Mouse (Mus musculus) cerebral cortex, adult 2 months (tissue): ENCODE results near the gene Cd40.

ENCODE experiments used
- WGBS: fragments of 180-500 bp; shearing (Covaris S2); methylation state at CpG from one replicate; pipeline ENCODE4 v1.1.7; 2018; 5-methylcytosine and 5-hydroxymethylcytosine counted together

Cd40 gene

DNA sequence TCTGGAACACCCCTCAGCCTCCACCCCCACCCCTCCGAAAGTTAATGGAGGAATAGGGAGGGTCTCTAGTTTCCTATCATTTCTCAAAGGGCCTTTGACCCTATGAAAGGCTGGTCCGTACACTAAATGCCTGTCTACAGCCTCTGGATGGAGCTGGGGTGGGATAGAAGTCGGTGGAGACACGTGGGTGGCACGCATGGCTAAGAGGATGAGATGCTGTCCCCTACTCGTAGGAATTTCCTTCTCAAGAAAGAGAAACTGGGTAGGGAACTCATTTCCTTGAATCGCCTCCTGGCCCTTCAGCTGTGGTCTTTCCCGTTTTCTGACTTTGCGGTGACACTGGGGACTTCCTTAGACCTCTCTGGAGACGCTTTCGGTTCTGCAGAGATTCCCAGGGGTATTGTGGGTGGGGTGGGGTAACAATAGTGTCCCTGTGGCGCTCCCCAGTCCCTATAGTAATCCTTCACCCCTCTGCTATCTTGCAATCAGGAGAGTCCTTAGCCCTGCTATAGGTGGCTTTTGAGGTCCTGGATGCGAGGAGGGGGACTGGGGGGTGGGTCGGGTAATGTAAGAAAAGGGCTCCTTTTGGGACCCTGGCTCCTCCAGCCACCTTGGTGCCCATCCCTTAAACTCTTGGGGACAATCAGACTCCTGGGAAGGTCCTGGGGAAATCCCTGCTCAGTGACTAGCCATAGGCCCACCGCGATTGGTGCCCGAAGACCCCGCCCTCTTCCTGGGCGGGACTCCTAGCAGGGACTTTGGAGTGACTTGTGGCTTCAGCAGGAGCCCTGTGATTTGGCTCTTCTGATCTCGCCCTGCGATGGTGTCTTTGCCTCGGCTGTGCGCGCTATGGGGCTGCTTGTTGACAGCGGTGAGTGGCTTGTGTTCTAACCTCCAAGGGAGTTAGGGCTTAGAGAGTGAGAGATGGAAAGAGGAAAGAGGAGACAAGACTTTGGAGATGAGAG lies at the start of gene Cd40:
TSS of gene Cd40 (plus strand) at position 740 of the 965 bp plus-strand sequence.
- 26% methylated on average over 25 of the region's 25 CpGs for WGBS

DNA sequence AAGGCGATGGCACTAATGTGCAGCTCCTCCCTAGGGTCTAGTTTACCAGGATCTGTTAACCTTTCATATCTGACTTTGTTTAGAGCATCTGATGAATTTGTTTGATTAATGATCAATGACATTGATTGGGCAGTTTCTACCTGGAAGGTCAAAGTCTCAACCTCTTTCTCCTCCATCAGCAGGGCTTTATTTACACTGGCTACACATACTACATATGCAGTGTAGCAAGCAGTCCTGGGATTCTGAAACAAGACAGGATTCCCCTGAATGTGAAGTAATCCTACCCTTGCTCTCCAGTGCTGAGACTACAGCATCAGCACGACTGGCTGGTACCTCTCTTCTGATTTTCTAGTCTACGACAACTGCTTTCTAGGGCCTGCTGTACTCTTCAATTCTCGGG lies 48.6 kb upstream of the Cd40 start:
- WGBS = 88% methylated on average over 4 of the region's 4 CpGs

DNA sequence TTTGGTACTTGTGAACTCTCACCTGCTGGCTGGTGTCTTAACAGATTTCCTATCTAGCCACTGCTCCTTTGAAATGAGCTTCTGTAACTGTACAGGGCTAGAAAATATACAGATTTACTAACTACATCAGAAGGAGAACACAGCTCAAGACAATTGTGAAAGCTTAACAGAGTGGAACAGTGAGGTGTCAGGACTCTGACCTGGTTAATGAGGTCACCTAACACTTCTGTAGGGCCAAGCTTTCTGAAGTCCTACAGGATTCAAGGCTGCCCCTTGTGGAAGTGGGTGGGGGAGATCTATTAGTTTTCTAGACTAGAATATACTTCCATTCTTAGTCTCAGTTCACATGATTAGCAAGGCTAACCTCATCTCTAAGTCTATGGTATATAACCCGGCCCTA lies 47.4 kb upstream of the Cd40 start:
- WGBS = 100% methylated on average over 1 of the region's 1 CpGs

DNA sequence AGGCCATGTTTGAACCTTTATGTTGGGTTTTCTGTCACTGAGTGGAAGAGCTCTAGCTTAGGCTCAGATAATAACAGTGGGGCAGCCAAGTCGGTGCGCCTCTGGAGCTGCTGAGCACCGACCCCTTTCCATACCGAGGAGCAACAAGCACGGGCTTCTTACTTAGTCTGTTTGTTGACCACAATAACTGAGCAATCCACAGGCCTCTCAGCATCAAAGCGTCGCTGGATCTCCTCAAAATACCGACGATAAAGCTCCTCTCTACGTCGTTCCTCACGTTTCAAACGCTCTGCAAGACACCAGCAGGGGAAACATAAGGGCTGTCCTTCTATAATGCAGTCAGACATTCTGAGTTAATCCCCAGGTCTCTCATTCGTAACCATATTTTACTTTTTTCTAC lies 46.3 kb upstream of the Cd40 start:
- WGBS = 91% methylated on average over 14 of the region's 14 CpGs

DNA sequence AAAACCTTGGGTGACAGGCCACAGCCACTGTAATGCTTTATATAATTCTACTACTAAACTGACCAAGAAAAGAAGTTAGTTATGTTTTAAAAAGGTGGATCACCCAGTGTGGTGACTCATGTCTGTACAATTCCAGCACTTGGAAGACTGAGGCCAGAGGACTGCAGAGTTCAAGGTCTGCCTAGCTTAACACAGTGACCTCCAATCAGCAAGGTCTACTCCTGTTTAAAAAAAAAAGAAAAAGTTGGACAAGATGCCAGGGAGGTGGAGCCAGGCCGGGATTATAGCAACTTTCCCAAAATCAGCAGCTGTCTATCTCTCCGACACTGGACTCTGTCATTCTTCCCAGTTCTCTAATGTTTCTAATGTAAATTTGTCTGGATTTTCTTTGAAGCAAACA lies 45.8 kb upstream of the Cd40 start:
- 71% methylated on average over 2 of the region's 2 CpGs for whole genome bisulfite sequencing

DNA sequence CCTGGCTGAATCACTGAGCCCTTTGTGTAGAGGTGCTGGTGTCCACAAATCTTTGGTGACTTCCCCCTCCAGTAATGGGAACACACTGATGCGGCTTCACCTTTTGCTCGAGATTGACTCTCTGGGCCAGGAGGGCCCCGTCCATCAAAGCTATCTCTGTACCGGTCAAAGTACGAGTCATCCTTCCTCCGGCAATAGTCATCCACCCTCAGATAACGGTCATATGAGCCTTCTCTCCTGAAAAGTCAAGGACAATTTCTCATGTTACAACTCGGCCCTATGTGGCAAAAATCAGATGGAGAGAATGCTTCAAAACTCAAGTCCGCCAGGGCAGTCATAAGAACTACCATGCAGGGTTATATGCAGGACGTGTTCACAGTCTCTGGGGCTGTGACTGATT lies 45.1 kb upstream of the Cd40 start:
- WGBS = 84% methylated on average over 10 of the region's 10 CpGs

DNA sequence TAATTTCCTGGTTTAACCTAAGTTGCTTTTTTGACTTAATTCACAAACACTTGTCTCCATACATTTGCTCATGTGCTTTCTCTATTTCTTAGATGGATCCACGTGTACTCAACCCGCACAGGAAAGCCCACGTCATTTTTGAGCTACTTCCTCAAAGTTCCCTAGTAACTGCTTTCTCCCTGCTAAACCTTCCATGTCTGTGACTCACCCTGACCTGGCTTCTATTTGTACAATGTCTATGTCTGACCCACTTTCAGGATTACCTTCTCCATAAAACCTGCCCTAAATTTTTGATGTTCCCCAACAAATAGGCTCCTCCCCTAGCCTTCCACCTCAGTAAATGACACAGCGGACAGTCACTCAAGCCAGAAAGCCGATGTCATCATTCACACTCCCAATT lies 40.5 kb upstream of the Cd40 start:
- 81% methylated on average over 5 of the region's 5 CpGs for WGBS

DNA sequence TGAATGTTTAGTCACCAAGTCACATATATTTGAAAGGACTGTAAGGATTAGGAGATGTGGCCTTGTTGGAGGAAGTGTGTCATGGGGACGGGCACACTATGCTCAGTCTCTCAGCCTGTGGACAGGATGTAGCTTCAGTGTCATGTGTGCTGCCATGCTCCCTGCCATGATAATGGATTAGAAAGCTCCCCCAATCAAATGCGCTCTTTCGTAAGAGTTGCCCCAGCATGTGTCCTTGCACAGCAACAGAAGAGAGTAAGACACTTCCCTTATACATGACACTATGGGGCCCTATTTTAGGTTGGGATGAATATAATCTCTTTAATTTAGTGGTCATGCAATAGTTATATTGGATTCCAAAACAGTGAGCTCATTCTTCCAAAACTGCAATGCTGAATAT lies 34.9 kb upstream of the Cd40 start:
- WGBS = 90% methylated on average over 3 of the region's 3 CpGs

DNA sequence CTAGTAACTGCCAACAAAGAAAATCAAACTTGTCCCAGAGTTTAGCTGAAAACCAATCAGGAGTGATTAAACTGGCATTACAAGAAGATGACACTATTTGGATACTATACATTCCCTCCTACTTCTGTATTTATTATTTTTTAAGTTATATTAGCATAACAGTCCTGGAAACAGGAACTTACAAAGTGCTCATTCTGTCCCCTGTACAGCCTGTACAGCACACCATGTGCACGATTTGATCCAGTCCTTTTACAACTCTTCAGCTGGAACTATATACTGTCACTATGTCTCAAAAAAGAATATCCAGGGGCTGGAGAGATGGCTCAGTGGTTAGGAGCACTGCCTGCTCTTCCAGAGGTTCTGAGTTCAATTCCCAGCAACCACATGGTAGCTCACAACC lies 28.3 kb upstream of the Cd40 start:
- 49% methylated on average over 1 of the region's 1 CpGs for WGBS

DNA sequence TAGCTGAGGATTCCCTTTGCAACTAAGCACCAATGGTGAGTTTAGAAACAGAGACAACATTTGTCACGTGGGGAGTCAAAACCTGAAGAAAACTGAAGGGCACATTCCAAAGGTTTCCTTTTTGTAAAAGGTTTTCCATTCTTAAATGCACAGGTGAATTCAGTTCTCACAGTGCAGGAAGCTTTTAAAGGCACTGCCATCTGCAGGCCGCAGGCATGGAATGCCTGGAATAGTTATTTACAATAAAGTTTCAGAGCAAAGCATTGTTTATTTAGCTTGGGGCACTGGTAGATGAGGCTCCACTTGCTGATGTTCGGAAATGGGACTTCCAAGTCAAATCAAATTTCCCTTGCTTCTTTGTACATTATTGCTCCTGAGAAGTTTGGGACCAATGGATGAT lies 22.9 kb upstream of the Cd40 start:
- 25% methylated on average over 3 of the region's 3 CpGs for WGBS

DNA sequence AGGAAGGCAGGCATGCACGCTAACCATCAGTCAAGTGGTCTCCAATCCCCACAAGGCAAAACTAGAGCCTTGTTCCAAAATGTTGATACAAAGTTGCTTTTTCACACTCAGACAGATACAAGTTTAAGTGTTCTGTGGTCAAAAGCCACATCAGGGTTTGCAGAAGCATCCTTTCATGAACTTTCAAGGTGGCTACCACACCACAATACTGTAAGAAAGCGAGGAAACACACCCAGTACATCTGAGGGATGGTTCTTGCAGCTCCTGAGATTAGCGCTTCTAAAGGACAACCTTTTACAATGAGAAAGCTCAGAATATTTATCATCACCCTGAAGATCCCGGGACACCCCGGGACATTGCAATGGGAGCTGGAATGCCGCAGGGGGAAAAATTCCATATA lies 22.1 kb upstream of the Cd40 start:
- 25% methylated on average over 6 of the region's 6 CpGs for WGBS

DNA sequence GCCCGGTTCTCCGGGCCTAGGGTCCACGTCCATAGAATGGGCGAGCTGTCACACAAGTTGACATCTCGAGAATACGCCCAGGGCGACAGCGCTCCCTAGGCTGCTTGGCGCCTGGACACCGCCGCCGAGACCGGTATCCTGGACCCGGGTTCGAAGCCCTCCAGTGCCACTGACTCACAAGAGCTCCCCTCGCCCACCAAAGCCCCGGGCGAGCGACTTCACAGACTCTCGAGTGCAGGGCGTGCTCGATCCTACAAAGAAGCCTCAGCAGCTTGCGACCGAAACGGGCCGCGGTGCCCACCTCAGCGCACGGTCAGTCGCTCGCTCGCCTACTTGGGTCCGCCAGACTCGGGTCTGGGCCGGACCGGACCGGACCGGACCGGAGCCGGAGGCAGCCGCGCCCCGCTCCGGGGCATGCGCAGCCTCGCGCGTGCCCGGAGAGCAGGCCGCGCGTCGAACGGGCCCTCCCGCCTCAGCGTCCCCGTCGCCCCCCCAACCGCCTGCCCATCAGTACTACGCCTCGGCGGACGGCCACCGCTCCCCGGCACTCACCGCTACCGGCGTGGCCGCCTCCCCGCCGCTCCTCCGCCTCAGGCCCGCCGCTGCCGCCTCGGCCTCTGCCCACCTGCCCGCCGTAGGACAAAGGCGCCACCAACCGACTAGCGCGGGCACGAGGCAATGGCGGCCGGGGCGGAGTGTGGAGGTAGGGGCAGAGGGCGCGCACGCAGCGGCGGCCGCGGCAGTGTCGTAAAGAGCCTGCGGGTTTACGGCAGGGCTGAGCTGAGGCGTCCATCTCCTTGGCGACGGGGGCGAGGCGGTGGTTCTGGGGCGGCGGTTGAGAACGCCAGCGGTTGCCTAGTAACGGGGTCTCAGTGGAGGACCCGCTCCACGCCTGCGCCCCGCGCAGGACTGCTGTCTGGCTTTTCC lies 21.0 kb upstream of the Cd40 start, which contains the start of gene Ncoa5:
TSS of gene Ncoa5 (minus strand) at position 737 of the 927 bp plus-strand sequence.
- whole genome bisulfite sequencing = under 1% methylated on average over 109 of the region's 111 CpGs

DNA sequence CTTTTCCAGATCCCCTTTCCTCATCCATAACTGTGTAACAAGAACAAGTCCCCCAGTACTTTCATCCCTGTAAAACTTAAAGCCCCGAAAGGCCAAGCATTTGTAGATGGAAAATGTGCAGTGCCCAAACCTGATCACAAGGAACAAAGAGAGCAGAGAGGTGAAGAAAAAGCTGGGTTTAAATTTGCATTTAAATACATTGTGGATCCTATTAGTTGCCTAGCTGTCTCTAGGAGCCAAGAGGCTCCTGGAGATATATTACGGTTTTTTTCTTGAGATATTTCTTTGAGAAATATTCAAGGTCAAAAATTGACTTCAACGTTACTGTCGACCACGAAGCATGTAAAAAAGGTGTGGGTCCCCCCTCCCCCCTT lies 20.4 kb upstream of the Cd40 start:
- WGBS = 22% methylated on average over 5 of the region's 5 CpGs

DNA sequence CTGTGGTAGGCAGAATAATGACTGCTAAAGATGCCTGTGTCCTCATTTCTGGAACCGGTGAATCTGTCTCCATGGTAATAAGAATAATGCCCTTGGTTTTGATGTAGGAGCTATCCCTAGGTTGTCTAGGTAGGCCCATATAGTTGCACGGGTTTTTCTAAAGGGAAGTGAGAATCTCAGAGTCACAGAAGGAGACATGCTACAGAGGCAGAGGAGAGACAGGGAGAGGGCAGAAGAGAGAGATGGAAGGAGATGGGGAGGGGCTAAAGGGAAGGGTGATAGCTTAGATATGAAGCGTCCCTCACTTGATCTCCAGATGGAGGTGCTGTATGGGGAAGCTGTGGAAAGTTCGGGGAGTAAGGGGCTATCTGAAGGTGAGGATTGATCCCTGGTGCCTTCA lies 18.0 kb upstream of the Cd40 start:
- WGBS = 79% methylated on average over 4 of the region's 4 CpGs

DNA sequence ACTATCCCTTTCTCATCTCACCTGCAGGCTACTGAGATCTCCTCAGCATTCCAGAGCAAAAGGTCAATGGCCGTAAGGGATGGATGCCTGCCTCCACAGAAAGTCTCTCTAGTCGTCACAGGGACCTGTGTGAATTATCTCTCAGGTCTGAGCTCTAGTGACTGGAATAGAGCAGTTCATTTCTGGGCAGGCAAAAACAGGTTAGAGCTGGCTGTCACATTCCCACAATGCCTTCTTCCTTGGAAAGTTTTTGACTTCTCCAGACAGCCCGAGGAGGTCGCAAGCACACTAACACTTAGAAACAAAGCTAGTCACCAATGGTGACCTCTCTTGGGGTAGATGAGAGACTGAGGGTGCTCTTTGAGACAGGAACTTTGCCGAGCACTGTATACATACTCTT lies 13.3 kb upstream of the Cd40 start:
- 92% methylated on average over 5 of the region's 5 CpGs for WGBS

DNA sequence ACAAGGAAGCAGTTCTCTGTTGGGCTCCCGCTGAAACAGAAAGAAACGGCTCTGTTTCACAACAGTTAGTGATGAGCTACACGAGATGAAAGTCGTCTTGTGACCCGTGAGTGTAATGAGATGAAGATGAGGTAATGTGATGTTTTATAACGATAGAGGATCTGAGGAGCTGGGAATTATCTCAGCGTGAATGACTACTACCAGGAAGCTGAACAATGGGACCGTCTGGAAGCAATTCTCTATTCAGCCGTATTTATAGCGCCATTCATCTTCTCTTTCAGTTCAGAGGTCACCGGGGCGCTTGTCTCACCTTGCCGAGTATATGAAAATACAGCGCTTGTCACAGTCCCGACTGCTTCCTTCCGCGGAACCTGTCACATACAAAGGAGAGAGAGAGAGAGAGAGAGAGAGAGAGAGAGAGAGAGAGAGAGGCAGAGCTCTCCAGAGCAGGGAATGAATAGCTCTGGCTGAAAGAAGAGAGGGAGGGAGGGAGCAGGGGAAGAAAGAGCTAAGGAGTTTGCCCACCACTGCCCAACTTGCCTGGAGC lies 12.3 kb upstream of the Cd40 start:
- 1% methylated on average over 17 of the region's 17 CpGs for WGBS

DNA sequence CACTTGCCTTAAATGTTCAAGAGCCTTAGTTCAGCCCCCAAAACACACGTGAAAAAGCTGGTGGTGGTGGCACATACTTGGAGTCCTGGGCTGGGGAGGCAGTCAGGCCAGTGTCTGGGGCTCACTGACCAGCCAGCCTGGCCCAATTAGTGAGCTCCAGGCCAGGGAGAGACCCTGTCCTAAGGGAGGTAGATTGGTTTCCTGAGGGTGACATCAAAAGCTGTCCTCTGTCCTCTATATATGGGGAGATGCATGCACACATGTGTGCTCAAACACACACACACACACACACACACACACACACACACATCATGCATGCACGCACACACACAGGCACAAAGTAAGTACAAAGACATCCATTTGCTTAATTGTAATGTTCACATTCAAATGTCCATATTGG lies 11.7 kb upstream of the Cd40 start:
- WGBS = 65% methylated on average over 2 of the region's 2 CpGs

DNA sequence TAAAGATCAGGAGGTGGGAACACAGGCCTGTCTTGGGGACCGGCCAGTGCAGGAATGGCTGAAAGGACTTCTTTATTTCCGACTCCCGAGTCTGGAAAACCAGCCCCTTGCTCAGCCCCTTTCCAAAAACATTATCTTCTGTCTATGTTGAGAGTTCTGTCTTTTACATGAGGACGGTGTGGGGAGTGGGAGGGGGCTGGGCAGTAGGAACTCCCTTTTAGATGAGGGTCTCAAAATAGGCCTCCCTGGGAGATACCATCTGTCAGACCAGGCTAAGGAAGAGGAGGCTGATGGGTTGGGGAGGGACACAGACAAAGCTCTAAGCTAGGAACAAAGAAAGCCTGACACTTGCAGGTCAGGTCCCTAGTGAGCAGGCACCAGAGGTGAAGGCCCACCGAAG lies 6.4 kb upstream of the Cd40 start:
- WGBS = 60% methylated on average over 5 of the region's 5 CpGs

DNA sequence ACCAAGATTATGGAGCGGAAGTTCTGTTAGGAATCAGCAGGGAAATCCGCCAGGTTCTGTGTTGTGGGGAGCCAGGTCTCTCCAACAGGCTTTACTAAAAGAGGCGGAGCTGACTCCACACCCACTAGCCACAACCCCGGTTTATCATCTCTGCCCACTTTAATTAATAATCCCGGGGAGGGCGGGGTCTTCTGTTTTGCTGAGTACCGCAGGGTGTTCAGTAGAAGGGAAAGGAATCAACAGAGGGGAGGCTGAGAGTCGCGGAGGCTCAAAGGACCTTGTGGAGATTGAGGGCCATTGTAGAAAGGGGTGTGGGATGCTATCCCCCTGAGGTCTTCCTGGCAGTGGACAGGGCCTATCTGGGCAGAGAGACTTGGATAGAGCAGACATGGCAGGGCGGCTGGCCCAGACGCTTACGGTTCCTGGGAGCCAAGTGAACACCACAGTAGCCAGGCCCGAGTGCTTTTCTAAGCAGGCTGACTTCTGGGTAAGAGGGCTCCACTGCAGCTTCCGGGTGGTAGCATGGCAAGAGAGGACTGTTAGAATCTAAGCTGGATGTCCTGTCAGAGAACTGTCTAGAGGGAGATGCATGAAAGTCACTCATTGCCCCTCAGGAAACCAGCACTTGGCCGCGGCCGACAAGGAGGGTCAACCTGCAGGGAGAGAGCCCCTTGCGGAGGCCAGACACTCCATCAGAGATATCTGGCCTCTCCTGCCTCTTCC lies 4.4 kb upstream of the Cd40 start:
- 74% methylated on average over 18 of the region's 18 CpGs for WGBS

DNA sequence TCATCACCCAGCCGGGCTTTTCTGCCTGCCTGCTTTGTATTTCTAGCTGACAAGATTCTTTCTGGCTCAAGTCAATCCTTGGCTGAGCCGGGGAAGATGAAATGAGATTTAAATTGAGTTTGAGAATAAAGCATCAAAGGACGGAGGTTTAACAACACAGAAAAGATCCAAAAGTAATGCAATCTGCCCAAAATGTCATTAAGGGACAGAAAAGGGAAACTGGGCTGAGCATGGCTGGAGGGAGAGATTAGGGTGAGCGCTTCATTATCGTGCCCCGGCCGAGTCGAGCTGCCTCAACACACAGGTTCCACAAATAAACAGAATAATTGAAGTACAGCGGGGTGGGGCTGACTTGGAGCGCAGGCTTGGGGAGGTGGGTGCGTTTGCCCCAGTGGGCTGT lies 3.9 kb upstream of the Cd40 start:
- 32% methylated on average over 11 of the region's 11 CpGs for WGBS

DNA sequence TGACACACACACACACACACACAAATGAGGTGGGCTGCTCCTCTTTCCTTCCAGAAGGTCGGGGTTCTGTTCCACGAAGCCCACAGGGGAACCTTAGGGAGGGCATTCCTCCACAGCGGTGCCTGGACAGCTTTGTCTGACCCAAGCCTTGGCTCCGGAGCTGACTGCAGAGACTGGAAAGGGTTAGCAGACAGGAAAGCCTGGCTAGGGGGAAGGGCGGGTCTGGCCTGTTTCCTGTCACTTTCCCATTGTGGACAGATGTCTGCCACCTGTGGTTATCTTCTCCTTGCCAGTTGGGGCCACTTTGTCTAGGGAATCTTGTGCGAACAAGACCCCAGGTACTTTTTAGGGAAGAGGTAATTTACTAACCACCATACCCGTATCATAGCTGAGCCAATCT lies 478 bp downstream of the Cd40 start:
- WGBS = 24% methylated on average over 7 of the region's 7 CpGs
